Mouse (Mus musculus) MEL (cell line): ENCODE measurements at regions not wholly inside any gene's neighbourhood (a gene's known extent, or its start where the extent isn't known, plus 50 kb on each side); places are given as distances from the start of the nearest gene placed in this dataset.

ENCODE experiments used
- DNase-seq: peaks from one replicate; pipeline ENCODE4 v3.0.0; 2011; ENCODE audit warnings: low read depth, low spot score
- H3K27ac ChIP-seq: 2 replicates; pipeline ENCODE4 v1.5.1; 2012; ENCODE audit warnings: low read depth, mild to moderate bottlenecking, control low read depth, low read length, moderate library complexity; ENCODE audit not compliant: control insufficient read depth
- H3K27me3 ChIP-seq, 2 experiments: fragments of 150-350 bp in 1 of 2; sonication (generic) in 1 of 2; 2 replicates each; pipeline ENCODE4 v1.6.1; 2012; ENCODE audit warnings: low read length in 2 of 2, mild to moderate bottlenecking in 2 of 2, improper control_type of control experiment in 1 of 2, moderate library complexity in 1 of 2; ENCODE audit not compliant: insufficient read depth in 2 of 2, control insufficient read depth in 1 of 2
- H3K36me3 ChIP-seq, 2 experiments: 2 replicates each; pipeline ENCODE4 v1.6.1; 2012 to 2014; ENCODE audit warnings: low read length in 2 of 2, improper control_type of control experiment in 1 of 2, inconsistent platforms in 1 of 2, mild to moderate bottlenecking in 1 of 2; ENCODE audit not compliant: insufficient read depth in 2 of 2, control insufficient read depth in 1 of 2
- H3K4me1 ChIP-seq, 2 experiments: fragments of 150-350 bp in 1 of 2; sonication (generic) in 1 of 2; 2 replicates each; pipeline ENCODE4 v1.6.1; 2012; ENCODE audit warnings: low read length in 2 of 2, improper control_type of control experiment in 1 of 2, mild to moderate bottlenecking in 1 of 2; ENCODE audit not compliant: insufficient read depth in 2 of 2, control insufficient read depth in 1 of 2
- H3K4me3 ChIP-seq, 2 experiments: fragments of 150-350 bp in 1 of 2; sonication (generic) in 1 of 2; 2 replicates each; pipeline ENCODE4 v1.5.1; 2012; ENCODE audit warnings: low read depth in 2 of 2, low read length in 2 of 2, mild to moderate bottlenecking in 2 of 2, moderate library complexity in 2 of 2, control low read depth in 1 of 2, improper control_type of control experiment in 1 of 2; ENCODE audit not compliant: control insufficient read depth in 1 of 2, insufficient read depth in 1 of 2
- H3K79me2 ChIP-seq: 2 replicates; pipeline ENCODE4 v1.6.1; 2012; ENCODE audit warnings: mild to moderate bottlenecking, low read length, moderate library complexity; ENCODE audit not compliant: control insufficient read depth, poor library complexity, insufficient read depth
- H3K9ac ChIP-seq: 2 replicates; pipeline ENCODE4 v1.6.1; 2012; ENCODE audit warnings: low read depth, mild to moderate bottlenecking, control low read depth, low read length, moderate library complexity; ENCODE audit not compliant: control insufficient read depth, poor library complexity, severe bottlenecking
- H3K9me3 ChIP-seq: fragments of 150-350 bp; sonication (generic); replicated peaks from 2 replicates; pipeline ENCODE4 v1.6.1; 2012; ENCODE audit warnings: mild to moderate bottlenecking, low read length, improper control_type of control experiment, moderate library complexity; ENCODE audit not compliant: insufficient read depth
- BHLHE40 ChIP-seq: IDR thresholded peaks from 2 replicates; pipeline ENCODE4 v1.6.1; 2012; ENCODE audit warnings: low read depth, mild to moderate bottlenecking, inconsistent platforms, low read length, improper control_type of control experiment, borderline replicate concordance
- CTCF ChIP-seq, 3 experiments: IDR thresholded peaks in 2 of 3; conservative IDR thresholded peaks in 1 of 3; 2 replicates each; pipeline ENCODE4 v1.5.1; 2011 to 2012; ENCODE audit warnings: low read length in 3 of 3, low read depth in 2 of 3, mild to moderate bottlenecking in 2 of 3, improper control_type of control experiment in 1 of 3, inconsistent platforms in 1 of 3, mixed read lengths in 1 of 3, moderate library complexity in 1 of 3; ENCODE audit not compliant: control insufficient read depth in 1 of 3, insufficient read depth in 1 of 3, poor library complexity in 1 of 3, severe bottlenecking in 1 of 3
- ELF1 ChIP-seq: IDR thresholded peaks from 2 replicates; pipeline ENCODE4 v1.6.1; 2014; ENCODE audit warnings: low read depth, mild to moderate bottlenecking, inconsistent platforms, low read length, improper control_type of control experiment, moderate library complexity
- EP300 ChIP-seq, 2 experiments: IDR thresholded peaks; 2 replicates each; pipeline ENCODE4 v1.6.1; 2011; ENCODE audit warnings: improper control_type of control experiment in 2 of 2, low read length in 2 of 2, low read depth in 1 of 2, mild to moderate bottlenecking in 1 of 2
- GABPA ChIP-seq: IDR thresholded peaks from 2 replicates; pipeline ENCODE4 v1.6.1; 2012; ENCODE audit warnings: low read depth, mild to moderate bottlenecking, inconsistent platforms, low read length, improper control_type of control experiment, moderate library complexity
- MXI1 ChIP-seq: IDR thresholded peaks from 2 replicates; pipeline ENCODE4 v1.6.1; 2011; ENCODE audit warnings: mild to moderate bottlenecking, low read depth, low read length, improper control_type of control experiment
- MYB ChIP-seq: IDR thresholded peaks from 2 replicates; pipeline ENCODE4 v1.6.1; 2011; ENCODE audit warnings: mild to moderate bottlenecking, low read depth, low read length, improper control_type of control experiment
- MYC ChIP-seq: IDR thresholded peaks from 2 replicates; pipeline ENCODE4 v1.6.1; 2011; ENCODE audit warnings: low read depth, mild to moderate bottlenecking, low read length, improper control_type of control experiment, moderate library complexity
- NRF1 ChIP-seq: IDR thresholded peaks from 2 replicates; pipeline ENCODE4 v1.6.1; 2014; ENCODE audit warnings: low read depth, mild to moderate bottlenecking, inconsistent platforms, low read length, improper control_type of control experiment, moderate library complexity; ENCODE audit not compliant: poor library complexity, insufficient read depth, severe bottlenecking
- POLR2AphosphoS2 ChIP-seq: IDR thresholded peaks from 2 replicates; pipeline ENCODE4 v1.6.1; 2011; ENCODE audit warnings: low read length, improper control_type of control experiment
- POLR2AphosphoS5 ChIP-seq: IDR thresholded peaks from 2 replicates; pipeline ENCODE4 v1.6.1; 2012; ENCODE audit warnings: low read depth, borderline replicate concordance, mild to moderate bottlenecking, inconsistent platforms, low read length, moderate library complexity, mixed read lengths
- RAD21 ChIP-seq: IDR thresholded peaks from 2 replicates; pipeline ENCODE4 v1.6.1; 2011; ENCODE audit warnings: mild to moderate bottlenecking, low read depth, low read length, improper control_type of control experiment
- RCOR1 ChIP-seq: IDR thresholded peaks from 2 replicates; pipeline ENCODE4 v1.6.1; 2012; ENCODE audit warnings: low read depth, mild to moderate bottlenecking, inconsistent platforms, low read length, improper control_type of control experiment
- UBTF ChIP-seq: IDR thresholded peaks from 2 replicates; pipeline ENCODE4 v1.6.1; 2012; ENCODE audit warnings: low read depth, mild to moderate bottlenecking, inconsistent platforms, low read length, improper control_type of control experiment, moderate library complexity, borderline replicate concordance; ENCODE audit not compliant: insufficient read depth
- USF1 ChIP-seq: IDR thresholded peaks from 2 replicates; pipeline ENCODE4 v1.6.1; 2014; ENCODE audit warnings: low read depth, mild to moderate bottlenecking, inconsistent platforms, low read length, improper control_type of control experiment, moderate library complexity
- USF2 ChIP-seq, 2 experiments: IDR thresholded peaks; 2 replicates each; pipeline ENCODE4 v1.6.1; 2011 to 2012; ENCODE audit warnings: improper control_type of control experiment in 2 of 2, low read length in 2 of 2, borderline replicate concordance in 1 of 2, inconsistent platforms in 1 of 2, low read depth in 1 of 2, mild to moderate bottlenecking in 1 of 2; ENCODE audit not compliant: insufficient read depth in 1 of 2
- ZC3H11A ChIP-seq: IDR thresholded peaks from 2 replicates; pipeline ENCODE4 v1.6.1; 2012; ENCODE audit warnings: low read depth, mild to moderate bottlenecking, inconsistent platforms, low read length, improper control_type of control experiment

- H3K36me3 ChIP-seq, result no peaks in the 10 kb centered on the region
- H3K79me2 ChIP-seq, result no peaks in the 10 kb centered on the region
- no peaks in the 10 kb centered on the region for H3K27me3 ChIP-seq
- TF ChIP-seq CTCF (IDR thresholded peaks at IDR 0.05 in 2 of 3, conservative IDR thresholded peaks at IDR 0.05 in 1 of 3; ENCODE audit: control insufficient read depth in 1 of 3, insufficient read depth in 1 of 3, low read depth in 2 of 3, low read length in 3 of 3, poor library complexity in 1 of 3, severe bottlenecking in 1 of 3), result no peak
- TF ChIP-seq MYB, result no peak
- TF ChIP-seq POLR2AphosphoS5, result no peak
- no peak for TF ChIP-seq EP300 (IDR thresholded peaks at IDR 0.05; ENCODE audit: low read depth in 1 of 2, low read length in 2 of 2)
- TF ChIP-seq USF1, result no peak
- no peak for TF ChIP-seq UBTF
- TF ChIP-seq USF2 (IDR thresholded peaks at IDR 0.05; ENCODE audit: borderline replicate concordance in 1 of 2, insufficient read depth in 1 of 2, low read depth in 1 of 2, low read length in 2 of 2), result no peak
- TF ChIP-seq POLR2AphosphoS2, result no peak
- TF ChIP-seq MXI1, result no peak
- no peak for TF ChIP-seq ZC3H11A
- no peak for TF ChIP-seq RCOR1
- H3K4me1 ChIP-seq, result no peaks in the 10 kb centered on the region
- no peaks in the 10 kb centered on the region for H3K9me3 ChIP-seq
- H3K9ac ChIP-seq, result no peak overlapping the region
- DNase-seq, result no peak
- no peak overlapping the region for H3K4me3 ChIP-seq
- H3K27ac ChIP-seq, result no peak overlapping the region
Measured at GRCm38 (mm10) chr1:148707657-148708056, 1253.4 kb downstream of the Pla2g4a start.

DNA sequence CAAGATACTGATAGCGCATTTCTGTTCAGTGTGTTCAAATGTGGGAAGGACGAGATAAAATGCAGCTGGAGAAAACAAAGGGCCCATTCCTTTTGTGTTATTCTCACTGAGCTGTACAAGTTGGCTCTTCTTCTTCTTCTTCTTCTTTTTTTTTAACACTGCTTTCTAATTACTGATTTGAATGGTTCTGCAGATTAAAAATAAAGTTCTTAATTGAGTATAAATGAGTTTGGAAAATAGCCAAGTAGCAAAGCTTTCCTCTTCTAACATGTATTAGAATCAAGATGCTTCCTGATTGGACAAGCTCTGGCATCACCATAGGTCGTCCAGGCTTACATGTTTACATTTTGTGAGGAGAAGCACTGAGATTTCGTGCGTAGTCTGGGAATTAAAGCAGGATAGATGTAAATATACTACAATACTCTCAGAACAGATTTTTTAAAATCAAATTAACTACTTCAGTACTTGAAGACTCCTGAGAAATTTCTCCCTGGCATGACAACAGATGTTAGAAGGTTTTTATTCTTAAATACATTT, 1254.8 kb downstream of the Pla2g4a start:
- no peak for DNase-seq
- H3K9me3 ChIP-seq, result no peaks in the 10 kb centered on the region
- H3K4me3 ChIP-seq, result no peak overlapping the region
- no peaks in the 10 kb centered on the region for H3K4me1 ChIP-seq
- no peak for TF ChIP-seq GABPA
- no peak for TF ChIP-seq MXI1
- TF ChIP-seq BHLHE40, result no peak
- TF ChIP-seq MYC, result no peak
- no peak for TF ChIP-seq NRF1
- no peak for TF ChIP-seq ELF1
- TF ChIP-seq RAD21, result no peak
- TF ChIP-seq, all 39 proteins: peak for 0
- Histone ChIP-seq H3K27ac (no peak overlapping the region), H3K9ac (no peak overlapping the region), H3K79me2 (no peaks in the 10 kb centered on the region), H3K27me3 (no peaks in the 10 kb centered on the region), H3K36me3 (no peaks in the 10 kb centered on the region)
